Mouse (Mus musculus): ENCODE data around the gene Myh10.

Gene Myh10

DNA sequence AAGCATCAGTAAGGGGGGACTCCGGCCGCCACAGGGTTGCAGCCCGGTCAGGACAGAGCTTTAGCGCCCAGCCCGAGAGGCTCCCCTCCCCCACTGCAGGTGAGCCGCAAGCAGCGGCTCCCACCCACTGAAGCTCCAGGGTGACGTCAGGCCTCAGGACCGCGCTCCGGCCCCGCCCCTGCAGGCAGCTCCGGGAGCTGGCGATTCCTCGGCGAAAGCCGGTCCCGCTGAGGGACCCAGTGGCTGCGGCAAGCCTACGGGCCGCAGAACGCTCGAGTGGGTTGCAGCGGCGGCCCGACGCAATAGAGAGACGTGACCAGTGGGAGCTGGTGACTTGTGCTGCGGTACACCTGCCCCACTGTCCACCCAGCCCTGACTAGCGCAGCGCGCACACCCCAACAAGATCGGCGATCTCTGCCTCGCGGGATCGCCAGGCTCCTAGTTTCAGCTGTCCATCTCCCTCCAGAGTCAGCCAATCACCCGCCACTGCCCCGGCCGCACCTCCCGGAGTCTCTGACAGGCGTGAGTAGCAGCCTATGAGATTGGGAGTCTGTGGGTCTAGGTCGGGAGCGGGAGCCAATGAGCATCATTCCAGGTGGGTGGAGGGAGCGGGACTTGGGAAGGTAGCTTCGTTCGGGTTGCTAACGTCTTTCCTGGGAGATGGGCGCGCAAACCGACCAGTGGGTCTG, at the start of gene Myh10:
Gene Myh10, plus strand, starts transcription at position 239 of the 689 bp plus-strand sequence.
- peak; percentile 93 to 94 for DNase-seq (ENCODE audit: low spot score in 2 of 2)

DNA sequence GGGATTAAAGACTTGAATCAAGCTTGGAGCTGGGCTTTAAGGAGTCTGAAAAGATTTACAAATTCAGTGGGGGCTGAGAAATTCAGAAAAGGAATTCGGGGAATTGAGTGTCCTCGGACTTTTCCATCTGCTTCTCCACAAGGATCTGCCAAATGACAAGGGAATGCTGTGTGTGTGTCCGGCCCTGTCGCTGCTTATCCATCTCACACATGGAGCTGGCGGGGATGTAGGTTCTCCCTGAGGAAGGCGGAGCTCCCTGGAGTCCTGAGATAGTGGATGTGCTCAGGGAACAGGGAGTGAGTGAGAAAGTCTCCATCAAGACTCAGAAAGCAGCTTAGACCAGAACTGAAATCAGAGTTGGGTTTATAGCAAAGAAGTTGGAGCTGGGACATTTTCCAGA, 46.6 kb upstream of the Myh10 start:
- no peak for DNase-seq (ENCODE audit: low spot score in 2 of 2)

DNA sequence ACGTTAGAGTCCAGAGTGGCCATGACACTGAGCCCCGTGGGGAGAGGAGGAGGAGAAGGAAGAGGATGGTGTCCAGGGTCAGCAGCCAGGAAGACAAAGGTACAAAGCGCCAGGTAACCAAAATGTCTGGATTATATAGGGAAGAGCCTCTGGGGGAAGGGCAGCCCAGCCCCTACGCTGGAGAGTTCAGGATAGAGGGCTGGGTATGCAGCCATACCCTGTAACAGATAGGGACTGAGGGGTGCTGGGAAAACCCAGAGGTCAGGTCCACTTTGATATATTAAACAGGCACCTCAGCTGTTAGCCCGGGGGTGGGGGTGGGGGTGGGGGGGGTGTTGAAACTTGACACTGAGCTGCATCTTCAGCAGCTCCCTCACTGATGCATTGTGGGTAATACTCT, 43.6 kb upstream of the Myh10 start:
- no peak for DNase-seq (ENCODE audit: low spot score in 2 of 2)

DNA sequence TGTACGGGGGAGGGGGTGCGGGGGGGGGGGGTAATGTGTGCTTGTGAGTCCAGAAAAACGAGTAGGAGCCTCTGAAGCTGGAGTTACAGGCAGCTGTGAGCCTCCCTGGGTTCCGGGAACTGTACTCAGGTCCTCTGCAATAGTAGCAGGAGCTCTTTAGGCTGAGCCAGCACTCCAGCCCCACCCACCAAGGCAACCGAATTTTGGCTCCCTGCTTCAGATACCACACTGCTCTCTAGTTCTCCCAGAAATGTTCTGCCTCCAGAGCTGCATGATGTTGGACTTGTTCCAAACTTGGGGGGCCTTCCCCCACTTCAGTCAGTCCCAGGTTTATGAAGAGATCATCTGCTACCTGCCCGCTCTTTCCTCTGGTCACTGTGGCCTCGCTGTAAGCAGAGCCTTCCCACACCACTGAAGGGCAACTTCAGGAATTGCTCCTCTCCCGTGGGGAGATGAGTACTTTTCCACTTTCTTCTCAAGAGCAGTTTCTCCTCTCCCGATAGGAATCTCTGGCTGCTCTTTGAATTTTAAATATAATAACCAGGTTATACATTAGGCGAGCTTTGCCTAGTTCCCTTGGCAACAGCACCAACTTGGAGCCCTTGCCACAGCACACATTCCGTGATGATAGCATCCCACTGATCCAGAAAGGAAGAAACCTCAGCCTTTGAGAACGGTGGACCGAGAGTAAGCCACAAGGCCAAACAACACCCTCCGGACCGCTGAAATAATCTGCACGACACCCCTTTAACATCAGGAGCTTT, 42.8 kb upstream of the Myh10 start:
- DNase-seq (ENCODE audit: low spot score in 2 of 2): no peak

DNA sequence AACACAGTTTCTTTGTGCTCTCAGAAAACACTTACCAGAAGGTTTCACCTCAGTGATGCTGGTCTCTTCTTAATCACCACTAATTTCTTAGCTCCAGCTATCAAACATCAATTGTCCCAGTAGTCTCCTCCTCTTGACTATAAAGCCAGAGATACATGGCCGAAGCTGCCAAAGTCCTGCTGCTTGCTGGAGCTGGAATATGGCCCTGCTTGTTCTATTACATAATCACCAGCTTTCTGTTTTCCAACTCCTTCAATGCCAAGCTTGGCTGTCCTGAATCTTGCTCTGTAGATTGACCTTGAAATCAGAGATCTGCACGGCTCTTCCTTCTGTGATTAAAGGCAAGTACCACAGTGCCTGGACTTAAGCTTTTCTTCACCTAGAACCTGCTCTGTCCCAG, 39.8 kb upstream of the Myh10 start:
- no peak for DNase-seq (ENCODE audit: low spot score in 2 of 2)

DNA sequence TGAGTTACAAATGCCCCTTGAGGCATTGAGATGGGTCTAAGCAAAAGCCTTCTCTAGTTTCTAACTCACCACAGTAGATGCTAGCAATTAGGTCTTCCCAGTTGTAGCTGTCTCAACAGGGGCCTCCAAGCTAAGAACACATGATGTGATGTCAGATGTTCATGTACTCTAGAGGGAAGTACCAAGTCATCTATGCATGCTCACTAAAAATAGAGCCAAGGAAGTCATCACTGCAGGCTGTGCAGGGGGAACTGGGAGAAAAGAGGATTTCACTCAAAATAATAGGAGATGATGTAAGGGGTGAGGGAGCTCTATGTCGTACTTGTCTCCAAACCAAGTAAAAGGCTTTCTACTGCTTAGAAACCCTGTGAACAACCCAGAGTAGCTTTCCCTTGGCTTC, 35.8 kb upstream of the Myh10 start:
- DNase-seq (ENCODE audit: low spot score in 2 of 2): no peak

DNA sequence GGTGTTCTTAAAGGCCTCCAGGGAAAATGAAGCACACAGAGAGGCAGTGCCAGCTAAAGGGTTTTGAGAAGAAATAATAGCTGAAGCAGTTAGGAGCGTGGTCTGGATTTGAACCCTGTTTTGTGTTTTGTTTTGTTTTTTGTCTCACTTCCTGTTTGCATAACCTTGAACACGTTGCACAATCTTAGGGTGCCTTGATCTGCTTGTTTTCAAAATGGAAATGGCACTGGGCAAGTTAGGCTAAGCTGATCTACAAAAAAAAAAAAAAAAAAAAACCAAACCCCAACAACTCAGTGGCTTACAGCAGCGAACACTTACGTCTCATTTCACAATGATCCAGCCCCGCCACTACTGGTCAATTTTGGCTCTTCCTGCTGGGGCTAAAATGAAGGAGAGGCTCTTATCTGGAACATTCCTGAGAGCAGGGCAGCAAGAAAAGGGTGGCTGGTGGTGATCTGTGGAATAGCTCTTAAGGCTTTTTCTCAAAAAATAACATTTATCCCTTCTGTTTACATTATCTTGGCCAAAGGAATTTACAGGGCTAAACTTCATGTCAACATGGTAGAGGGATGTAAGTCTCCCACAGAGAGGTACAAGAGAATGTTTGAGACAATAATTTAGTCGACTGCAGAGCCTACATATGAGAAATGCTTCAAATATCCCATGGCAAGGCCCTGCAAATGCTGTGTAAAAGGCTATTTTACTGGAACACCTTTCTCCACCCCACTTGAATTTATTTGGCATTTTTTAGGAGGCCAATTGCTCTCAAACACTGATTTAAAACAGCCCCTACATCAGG, 34.3 kb upstream of the Myh10 start:
- no peak for DNase-seq (ENCODE audit: low spot score in 2 of 2)

DNA sequence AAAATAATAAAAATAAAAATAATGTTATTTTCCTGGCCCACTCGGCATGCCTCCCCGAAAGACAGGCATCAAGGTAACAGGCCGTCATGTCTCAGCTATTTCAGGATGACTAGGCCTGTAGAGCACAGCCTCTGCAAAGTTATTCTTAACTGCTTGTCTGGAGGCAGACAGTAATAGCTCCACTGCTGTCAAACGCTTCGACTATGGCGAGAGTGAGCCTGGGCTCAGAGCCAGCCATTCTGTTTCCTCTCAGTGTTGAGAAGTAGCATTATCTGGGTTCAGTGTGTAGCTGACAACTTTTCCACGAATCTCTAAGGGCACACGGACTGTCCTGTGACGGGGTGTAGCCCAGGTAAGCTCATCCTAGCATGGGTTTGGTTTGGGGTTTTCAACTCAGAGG, 33.5 kb upstream of the Myh10 start:
- no peak for DNase-seq (ENCODE audit: low spot score in 2 of 2)

DNA sequence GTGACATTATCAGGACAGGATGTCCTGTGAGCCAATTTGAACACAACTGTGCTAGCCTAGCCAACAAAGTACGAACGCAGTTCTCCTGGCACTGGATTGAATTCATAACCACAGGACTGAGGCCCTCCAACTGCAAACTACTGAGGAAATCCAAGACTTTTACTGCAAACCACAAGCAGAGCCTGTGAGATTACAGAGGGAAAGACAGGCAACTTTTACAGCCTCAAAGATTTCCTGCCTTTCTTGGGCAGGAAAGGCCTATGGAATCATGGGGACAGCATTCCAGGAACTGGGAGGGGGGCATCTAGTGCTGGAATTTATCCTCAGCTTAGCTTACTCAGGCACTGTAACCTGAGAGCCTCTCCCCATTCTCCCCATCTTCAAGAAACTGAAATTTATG, 26.0 kb upstream of the Myh10 start:
- DNase-seq (ENCODE audit: low spot score in 2 of 2): no peak

DNA sequence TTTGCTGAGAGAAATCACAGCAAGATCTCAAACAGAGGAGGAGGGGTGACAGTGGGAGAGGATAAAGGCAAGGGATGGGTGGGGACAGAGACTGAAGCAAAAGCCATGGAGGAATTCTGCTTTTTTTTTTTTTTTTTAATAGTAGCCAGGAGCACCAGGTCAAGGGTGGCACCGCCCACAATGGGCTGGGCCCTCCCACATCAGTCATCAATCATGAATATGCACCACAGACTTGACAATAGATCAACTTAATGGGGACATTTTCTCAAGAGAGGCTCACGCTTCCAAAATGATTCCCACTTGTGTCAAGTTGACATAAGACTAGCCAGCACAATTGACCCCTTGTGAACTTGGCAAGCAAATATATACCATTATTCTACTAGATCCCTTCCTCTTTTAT, 25.1 kb upstream of the Myh10 start:
- DNase-seq (ENCODE audit: low spot score in 2 of 2): no peak

DNA sequence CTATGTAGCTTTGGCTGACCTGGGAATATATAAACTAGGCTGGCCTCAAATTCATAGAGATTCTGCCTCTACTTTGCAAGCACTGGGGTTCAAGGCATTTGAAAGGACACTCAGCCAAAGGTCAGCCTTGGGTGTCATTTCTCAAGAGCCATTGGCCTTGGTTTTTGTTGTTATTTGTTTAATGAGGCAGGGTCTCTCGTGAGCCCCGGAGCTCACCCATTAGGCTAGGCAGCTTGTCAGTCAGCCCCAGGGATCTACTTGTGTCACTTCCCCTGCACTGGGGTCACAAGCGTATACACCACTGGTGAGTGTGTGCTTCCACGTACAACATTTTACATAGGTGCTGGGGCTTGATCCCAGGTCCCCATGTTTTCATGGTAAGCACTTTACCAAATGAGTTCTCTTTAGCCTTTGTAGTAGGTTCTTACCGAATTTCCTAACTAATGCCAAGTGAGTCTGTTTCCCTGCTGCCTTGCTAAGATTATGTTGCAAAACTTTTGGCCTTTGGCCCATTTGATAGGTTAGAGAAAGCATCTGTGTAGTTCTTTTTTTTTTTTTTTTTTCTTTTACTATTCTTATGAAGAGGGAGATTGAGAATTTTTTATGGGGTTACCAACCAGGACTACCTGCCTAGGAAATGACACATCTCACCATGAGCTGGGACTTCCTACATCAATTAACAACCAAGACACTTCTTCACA, 18.9 kb upstream of the Myh10 start:
- DNase-seq (ENCODE audit: low spot score in 2 of 2): no peak

DNA sequence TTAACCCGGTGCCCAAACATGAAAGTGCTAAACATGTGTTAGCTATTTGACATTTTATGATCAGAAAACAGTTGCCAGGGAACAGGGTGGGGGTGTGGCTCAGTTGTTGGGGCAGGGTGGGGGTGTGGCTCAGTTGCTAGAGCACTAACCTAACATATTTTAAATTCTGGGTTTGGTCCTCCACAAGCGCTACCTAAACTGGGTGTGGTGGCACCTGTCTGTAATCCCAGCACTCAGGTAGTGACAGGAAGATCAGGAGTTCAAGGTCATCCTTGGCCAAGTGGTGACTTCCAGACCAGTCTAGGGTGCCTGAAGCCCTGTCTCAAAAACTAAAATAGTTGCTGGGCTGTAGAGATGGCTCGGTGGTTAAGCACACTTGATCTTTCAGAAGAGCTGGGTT, 17.3 kb upstream of the Myh10 start:
- no peak for DNase-seq (ENCODE audit: low spot score in 2 of 2)

DNA sequence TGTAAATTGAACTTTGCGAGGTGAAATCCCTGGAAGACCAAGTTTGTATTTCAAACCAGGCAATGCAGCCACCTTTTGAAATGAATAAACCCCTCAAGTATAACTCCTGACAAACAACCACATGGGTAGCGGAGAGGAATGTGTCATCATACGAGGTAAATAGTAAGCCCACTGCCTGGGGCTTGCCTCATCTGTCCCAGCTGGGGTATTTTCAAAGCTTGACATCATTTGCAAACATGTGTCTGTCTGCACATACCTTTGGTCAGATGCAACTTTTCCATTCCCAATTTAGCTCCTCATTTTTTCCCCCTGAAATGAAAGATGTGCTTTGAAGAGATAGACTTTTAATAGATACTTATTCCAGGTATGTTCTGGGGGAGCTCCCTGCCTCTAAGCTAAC, 16.7 kb upstream of the Myh10 start:
- DNase-seq (ENCODE audit: low spot score in 2 of 2): no peak

DNA sequence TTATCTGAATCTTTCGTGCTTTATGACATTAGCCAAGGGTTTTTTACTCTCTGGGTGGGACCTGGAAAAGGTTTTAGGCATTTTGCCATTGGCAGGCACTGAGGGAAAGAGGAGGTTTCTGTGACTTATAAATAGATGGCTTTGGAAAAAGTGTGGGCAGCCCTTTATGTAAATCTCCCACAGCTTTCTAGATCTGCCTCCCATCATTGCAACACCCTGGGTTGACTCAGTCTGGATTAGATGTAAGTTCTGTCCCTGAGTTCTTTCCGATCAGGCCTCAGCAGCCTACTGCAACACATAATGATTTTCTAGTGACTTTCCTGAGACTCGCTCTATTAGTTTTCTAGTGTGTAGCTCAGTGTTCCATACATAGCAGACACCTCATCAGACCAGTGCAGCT, 16.1 kb upstream of the Myh10 start:
- DNase-seq (ENCODE audit: low spot score in 2 of 2): no peak

DNA sequence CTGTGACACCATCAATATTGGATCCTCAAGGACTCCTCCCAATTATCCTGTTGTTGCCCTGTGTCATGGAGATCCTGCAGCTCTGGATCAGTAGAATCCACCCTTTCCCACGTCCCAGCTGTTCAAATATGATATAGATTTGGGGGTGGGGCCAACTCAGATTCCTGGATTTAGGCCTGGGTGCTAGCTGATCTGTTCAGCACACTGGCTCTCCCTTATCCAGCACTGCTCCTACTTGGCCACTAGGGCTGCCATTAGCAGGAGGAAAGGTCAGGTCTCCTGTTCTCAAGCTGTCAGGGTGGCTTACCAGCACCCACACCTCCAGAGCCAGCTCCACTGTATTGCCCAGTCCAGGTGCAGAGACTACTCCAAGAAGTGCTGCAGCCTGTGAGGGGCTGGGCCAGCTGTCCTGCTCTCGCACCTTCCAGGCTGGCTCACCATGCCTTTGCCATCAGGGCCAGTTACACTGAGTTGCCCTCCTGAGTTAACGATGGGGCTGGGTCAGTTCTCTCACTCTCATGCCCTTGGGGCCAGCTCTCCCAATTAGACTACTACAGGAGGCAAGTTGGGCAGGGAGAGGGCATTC, 10.0 kb upstream of the Myh10 start:
- no peak for DNase-seq (ENCODE audit: low spot score in 2 of 2)

DNA sequence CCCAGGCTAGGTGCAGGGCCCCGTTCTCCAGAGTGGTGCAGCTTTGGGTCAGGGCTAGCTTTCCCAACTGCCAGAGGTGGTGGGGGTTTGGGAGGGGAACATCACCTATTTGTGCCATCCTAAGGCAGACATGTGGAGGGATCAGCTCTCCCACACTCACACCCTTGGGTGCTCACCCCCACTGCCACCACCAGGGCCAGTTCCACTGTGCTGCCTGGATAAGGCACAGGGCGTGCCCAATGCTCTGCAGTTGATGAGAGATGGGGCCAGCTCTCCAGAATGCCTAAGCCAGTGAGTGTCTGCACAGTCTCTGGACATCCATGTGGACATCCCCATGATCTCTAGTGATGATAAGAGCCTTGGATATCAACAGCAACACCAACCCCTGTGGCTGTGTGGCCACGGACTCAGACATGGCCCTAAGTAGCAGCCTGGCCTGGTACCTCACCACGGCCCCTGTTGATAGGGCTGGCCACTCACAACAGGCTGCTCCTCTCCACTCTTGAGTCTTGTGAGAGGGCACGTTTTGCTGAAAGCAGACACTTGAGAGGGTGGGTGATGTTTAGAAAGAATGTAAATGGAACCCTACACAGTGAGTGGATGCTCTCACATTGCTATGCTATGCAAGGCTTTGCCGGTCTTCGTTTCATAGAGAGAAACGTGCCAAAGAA, 9.1 kb upstream of the Myh10 start:
- no peak for DNase-seq (ENCODE audit: low spot score in 2 of 2)

DNA sequence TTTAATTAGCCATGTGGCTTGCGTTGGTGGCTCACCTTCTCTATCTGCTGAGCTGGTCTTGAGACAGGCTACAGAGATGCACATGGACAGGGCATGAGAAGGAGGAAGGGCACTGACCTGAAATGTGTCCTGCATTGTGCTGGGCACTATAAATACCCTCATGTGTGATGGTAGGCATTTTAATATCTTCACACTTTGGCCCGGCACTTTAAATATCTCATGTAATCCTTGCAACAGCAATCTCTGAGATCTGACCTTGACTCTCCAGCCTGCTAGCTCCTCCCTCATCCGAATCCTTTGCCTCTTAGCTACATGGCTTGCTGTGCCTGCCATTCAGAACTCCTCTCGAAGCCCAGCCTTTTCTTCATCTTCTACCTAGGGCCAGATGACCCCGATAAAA, 5.4 kb upstream of the Myh10 start:
- no peak for DNase-seq (ENCODE audit: low spot score in 2 of 2)

DNA sequence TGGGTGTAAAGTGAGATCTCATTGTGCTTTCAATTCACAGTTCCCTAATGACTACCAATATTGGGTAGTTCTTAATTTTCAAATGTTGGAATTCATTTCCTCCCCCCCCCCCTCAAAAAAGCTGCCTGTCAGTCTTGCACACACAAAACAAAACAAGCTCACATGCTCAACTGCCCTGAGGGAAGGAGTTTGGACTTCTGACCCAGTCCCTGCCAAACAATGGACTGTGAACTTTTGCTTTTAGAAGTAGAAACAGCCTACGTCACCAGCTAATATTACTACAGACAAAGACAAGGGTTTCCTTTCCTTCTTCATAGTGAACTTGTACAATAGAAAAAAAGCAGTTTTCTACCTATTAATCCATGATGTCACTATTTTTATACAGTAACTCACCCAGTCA, 2.1 kb upstream of the Myh10 start:
- DNase-seq (ENCODE audit: low spot score in 2 of 2): no peak

DNA sequence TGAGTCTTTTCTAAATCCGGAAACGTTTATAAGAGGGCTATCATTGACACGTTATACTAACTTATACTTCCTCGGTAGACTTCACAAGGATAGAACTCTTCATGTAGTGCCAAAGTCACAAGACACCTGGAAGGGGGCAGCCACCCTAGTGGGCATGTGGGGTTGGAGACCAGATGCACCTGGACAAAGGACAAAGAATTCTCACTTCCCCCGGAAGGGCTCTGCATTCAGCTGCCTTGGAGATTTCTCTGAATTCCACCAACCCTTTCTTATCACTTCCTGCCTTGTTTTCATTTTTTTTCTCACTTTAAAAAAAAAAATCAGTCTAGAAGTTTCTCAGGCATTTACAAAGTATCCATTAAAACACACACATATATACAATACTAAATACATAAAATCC, 894 bp upstream of the Myh10 start:
- DNase-seq (ENCODE audit: low spot score in 2 of 2): no peak

DNA sequence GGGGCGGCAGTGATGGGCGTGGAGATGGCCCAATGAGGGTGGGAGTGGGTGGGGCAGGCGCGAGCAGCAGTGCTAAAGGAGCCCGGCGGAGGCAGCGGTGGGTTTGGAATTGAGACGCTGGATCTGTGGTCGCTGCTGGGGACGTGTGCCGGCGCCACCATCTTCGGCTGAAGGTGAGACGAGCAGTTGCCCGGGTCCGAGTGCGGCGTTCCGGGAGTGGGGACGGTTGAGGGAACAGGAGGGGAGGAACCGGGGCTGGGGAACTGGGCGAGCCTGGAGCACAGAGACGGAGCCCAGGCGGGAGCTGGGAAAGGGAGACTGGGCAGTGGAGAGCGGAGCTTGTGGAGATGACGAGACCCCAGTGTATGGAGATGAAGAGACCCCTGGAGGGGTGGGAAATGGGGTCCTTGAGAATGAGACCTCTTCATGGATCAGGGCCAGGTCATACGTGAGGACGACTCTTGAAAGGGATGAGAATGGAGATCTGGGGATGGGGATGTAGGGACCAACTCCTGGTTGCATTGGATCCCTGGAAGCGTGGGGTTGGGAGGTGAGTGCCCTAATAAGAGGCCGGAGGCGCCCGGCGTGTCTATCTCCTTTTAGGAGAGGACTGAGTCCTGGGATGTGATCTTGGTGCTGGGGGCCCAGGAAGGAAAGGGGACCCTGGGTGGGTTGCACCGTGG, 792 bp downstream of the Myh10 start:
- DNase-seq (ENCODE audit: low spot score in 2 of 2): peak in 1 of 2 experiments; percentile 12
